Mouse (Mus musculus): ENCODE data around the gene Inhba. TPM values are rescaled to one million over a fixed set of nuclear protein-coding genes. Genes with fewer than 3 reads are reported as not detected.

Gene Inhba
- total and polyA plus RNA-seq, 3 experiments, result not detected

DNA sequence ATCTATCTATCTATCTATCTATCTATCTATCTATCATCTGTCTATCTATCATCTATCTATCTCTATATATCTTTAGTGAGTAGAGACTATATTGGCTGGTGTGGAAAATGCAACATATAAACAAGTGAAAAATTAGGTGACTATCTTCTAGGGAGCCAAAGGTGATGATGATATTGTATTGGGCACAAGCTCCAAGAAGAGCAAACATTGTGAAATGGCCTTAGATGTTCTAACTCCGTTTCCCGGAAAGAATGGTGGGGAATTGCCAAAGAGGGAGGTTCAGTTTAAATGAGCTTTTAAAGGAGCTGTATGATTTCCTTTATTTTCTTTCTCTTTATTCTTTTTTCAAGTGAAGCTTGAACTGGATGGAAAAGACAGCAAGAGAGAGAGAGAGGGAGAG, 57.4 kb downstream of the Inhba start:
- H3K4me1 ChIP-seq (ENCODE audit: control insufficient read depth in 1 of 2, insufficient read depth in 2 of 2), result no peaks in the 10 kb centered on the region
- H3K27me3 ChIP-seq (replicated peaks), result no peaks in the 10 kb centered on the region
- H3K79me2 ChIP-seq (replicated peaks; ENCODE audit: control insufficient read depth, extremely low read depth, insufficient read depth, poor library complexity, severe bottlenecking), result no peaks in the 10 kb centered on the region
- no peak overlapping the region for H3K27ac ChIP-seq (ENCODE audit: insufficient read depth, low read depth)
- DNase-seq (ENCODE audit: extremely low read depth), result no peak
- H3K4me3 ChIP-seq (replicated peaks in 1 of 3; ENCODE audit: low read depth in 2 of 3, low read length in 2 of 3, poor library complexity in 1 of 3), result no peak overlapping the region
- no peaks in the 10 kb centered on the region for H3K36me3 ChIP-seq (replicated peaks in 1 of 2; ENCODE audit: control insufficient read depth in 1 of 2, insufficient read depth in 1 of 2, low read length in 1 of 2)
- H3K9me3 ChIP-seq (replicated peaks; ENCODE audit: low read length), result no peaks in the 10 kb centered on the region
- in situ Hi-C loops (cut with MboI; ENCODE audit: low pct_ligation_motif_present, low pct_unique_long_range_greater_than_20kb, low sequenced_read_pairs) (no loop called here), dilution Hi-C loops (cut with MboI; ENCODE audit: extremely low pct_ligation_motif_present, extremely low pct_unique_long_range_greater_than_20kb, low sequenced_read_pairs) (no loop called here)
- H3K4me2 ChIP-seq (ENCODE audit: insufficient read depth, low read depth, poor library complexity, severe bottlenecking), result no peak overlapping the region
- no peak for TF ChIP-seq CHD2 (IDR thresholded peaks at IDR 0.05; ENCODE audit: low read length)
- no peak for TF ChIP-seq ZKSCAN1 (IDR thresholded peaks at IDR 0.05; ENCODE audit: borderline replicate concordance, low read depth, low read length)
- no peak for TF ChIP-seq GABPA (IDR thresholded peaks at IDR 0.05; ENCODE audit: insufficient replicate concordance, low read depth, low read length)
- no peak for TF ChIP-seq PAX5 (IDR thresholded peaks at IDR 0.05; ENCODE audit: low read length)
- TF ChIP-seq ETS1 (conservative IDR thresholded peaks at IDR 0.05; ENCODE audit: low read depth, low read length), result no peak
- no peak for TF ChIP-seq MXI1 (IDR thresholded peaks at IDR 0.05; ENCODE audit: low read depth, low read length)
- no peak for TF ChIP-seq JUN (IDR thresholded peaks at IDR 0.05; ENCODE audit: insufficient read depth, low read depth, low read length)
- TF ChIP-seq HCFC1 (IDR thresholded peaks at IDR 0.05; ENCODE audit: low read depth, low read length), result no peak
- TF ChIP-seq ELF1 (IDR thresholded peaks at IDR 0.05; ENCODE audit: low read depth, low read length), result no peak
- TF ChIP-seq NRF1 (IDR thresholded peaks at IDR 0.05; ENCODE audit: low read depth, low read length), result no peak
- TF ChIP-seq USF1 (IDR thresholded peaks at IDR 0.05; ENCODE audit: low read depth, low read length), result no peak
- no peak for TF ChIP-seq MEF2A (IDR thresholded peaks at IDR 0.05; ENCODE audit: borderline replicate concordance, low read depth, low read length)
- TF ChIP-seq MAX (IDR thresholded peaks at IDR 0.05; ENCODE audit: low read length), result no peak
- no peak for TF ChIP-seq TBP (conservative IDR thresholded peaks at IDR 0.05; ENCODE audit: low read depth, low read length)
- no peak for TF ChIP-seq TCF12 (IDR thresholded peaks at IDR 0.05; ENCODE audit: low read depth, low read length)
- no peak for TF ChIP-seq BHLHE40 (IDR thresholded peaks at IDR 0.05; ENCODE audit: low read depth, low read length)
- TF ChIP-seq IRF4 (IDR thresholded peaks at IDR 0.05; ENCODE audit: low read depth, low read length), result no peak
- no peak overlapping the region for H3K9ac ChIP-seq (ENCODE audit: insufficient read depth, low read depth)

DNA sequence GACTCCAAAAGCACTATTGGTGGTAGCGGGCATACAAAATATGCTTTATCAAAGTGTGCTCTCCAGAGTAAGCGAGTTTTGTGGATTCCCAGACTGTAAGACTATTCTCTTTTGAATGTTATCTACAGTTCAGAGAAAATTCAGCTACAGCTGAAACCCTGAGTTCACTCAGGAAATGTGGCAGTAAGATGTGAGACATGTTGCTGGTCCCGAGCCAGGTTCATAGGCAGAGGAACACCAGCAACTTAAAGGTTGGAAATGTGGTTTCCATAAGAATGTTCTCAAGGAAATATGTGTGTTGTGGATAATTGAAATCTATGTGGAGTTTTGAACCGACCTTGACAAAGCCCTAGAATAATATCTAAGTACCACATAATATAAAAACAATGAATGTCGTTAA, 65.6 kb downstream of the Inhba start:
- in situ Hi-C loops (cut with MboI; ENCODE audit: low pct_ligation_motif_present, low pct_unique_long_range_greater_than_20kb, low sequenced_read_pairs), result no loop called here
- Histone ChIP-seq H3K36me3 (replicated peaks in 1 of 2; ENCODE audit: control insufficient read depth in 1 of 2, insufficient read depth in 1 of 2, low read length in 1 of 2) (no peaks in the 10 kb centered on the region), H3K27me3 (replicated peaks) (no peaks in the 10 kb centered on the region), H3K4me2 (ENCODE audit: insufficient read depth, low read depth, poor library complexity, severe bottlenecking) (no peak overlapping the region), H3K9ac (ENCODE audit: insufficient read depth, low read depth) (no peak overlapping the region), H3K4me1 (ENCODE audit: control insufficient read depth in 1 of 2, insufficient read depth in 2 of 2) (no peaks in the 10 kb centered on the region), H3K27ac (ENCODE audit: insufficient read depth, low read depth) (no peak overlapping the region), H3K4me3 (replicated peaks in 1 of 3; ENCODE audit: low read depth in 2 of 3, low read length in 2 of 3, poor library complexity in 1 of 3) (no peak overlapping the region), H3K79me2 (replicated peaks; ENCODE audit: control insufficient read depth, extremely low read depth, insufficient read depth, poor library complexity, severe bottlenecking) (no peaks in the 10 kb centered on the region), H3K9me3 (replicated peaks; ENCODE audit: low read length) (no peaks in the 10 kb centered on the region)
- TF ChIP-seq ZC3H11A (IDR thresholded peaks at IDR 0.05; ENCODE audit: low read depth, low read length), result no peak
- TF ChIP-seq SIN3A (IDR thresholded peaks at IDR 0.05; ENCODE audit: low read length), result no peak
- no peak for TF ChIP-seq TBP (conservative IDR thresholded peaks at IDR 0.05; ENCODE audit: low read depth, low read length)
- no peak for TF ChIP-seq MEF2A (IDR thresholded peaks at IDR 0.05; ENCODE audit: borderline replicate concordance, low read depth, low read length)
- no peak for TF ChIP-seq EP300 (IDR thresholded peaks at IDR 0.05; ENCODE audit: low read length)
- no peak for TF ChIP-seq USF2 (conservative IDR thresholded peaks at IDR 0.05; ENCODE audit: low read depth, low read length)
- TF ChIP-seq HCFC1 (IDR thresholded peaks at IDR 0.05; ENCODE audit: low read depth, low read length), result no peak
- TF ChIP-seq MAX (IDR thresholded peaks at IDR 0.05; ENCODE audit: low read length), result no peak
- TF ChIP-seq CHD1 (IDR thresholded peaks at IDR 0.05; ENCODE audit: low read depth, low read length), result no peak
- no peak for TF ChIP-seq POLR2A (IDR thresholded peaks at IDR 0.05; ENCODE audit: low read depth, low read length)
- TF ChIP-seq PAX5 (IDR thresholded peaks at IDR 0.05; ENCODE audit: low read length), result no peak
- TF ChIP-seq BHLHE40 (IDR thresholded peaks at IDR 0.05; ENCODE audit: low read depth, low read length), result no peak
- no peak for TF ChIP-seq ELF1 (IDR thresholded peaks at IDR 0.05; ENCODE audit: low read depth, low read length)
- no peak for TF ChIP-seq MAZ (IDR thresholded peaks at IDR 0.05; ENCODE audit: low read depth, low read length)
- TF ChIP-seq ZMIZ1 (IDR thresholded peaks at IDR 0.05; ENCODE audit: low read depth, low read length), result no peak
- no peak for TF ChIP-seq CTCF (conservative IDR thresholded peaks at IDR 0.05 in 1 of 2, IDR thresholded peaks at IDR 0.05 in 1 of 2; ENCODE audit: low read depth in 2 of 2, low read length in 2 of 2)
- TF ChIP-seq RAD21 (IDR thresholded peaks at IDR 0.05; ENCODE audit: low read depth, low read length), result no peak
- TF ChIP-seq TCF12 (IDR thresholded peaks at IDR 0.05; ENCODE audit: low read depth, low read length), result no peak
- no peak for DNase-seq (ENCODE audit: extremely low read depth)
- dilution Hi-C loops (cut with MboI; ENCODE audit: extremely low pct_ligation_motif_present, extremely low pct_unique_long_range_greater_than_20kb, low sequenced_read_pairs), result no loop called here

Measured in CH12.LX (cell line).